Mouse (Mus musculus) hindbrain, embryonic 13.5 days (tissue): ENCODE data around the gene Aqp11. TPM values are rescaled to one million over a fixed set of nuclear protein-coding genes. Genes with fewer than 3 reads are reported as not detected.

Experiments used
- ATAC-seq: fragments of 200-750 bp; cut with Nextera tagmentation; 2 replicates; pipeline ENCODE4 v1.8.0; 2017; ENCODE audit warnings: moderate TSS enrichment; ENCODE audit not compliant: low FRiP score
- H3K27ac ChIP-seq: fragments of 300-500 bp; sonication (generic); 2 replicates; pipeline ENCODE4 v1.5.1; 2015; ENCODE audit warnings: inconsistent platforms, mild to moderate bottlenecking, moderate library complexity
- H3K27me3 ChIP-seq: fragments of 300-500 bp; sonication (generic); 2 replicates; pipeline ENCODE4 v1.6.1; 2015; ENCODE audit warnings: mild to moderate bottlenecking, inconsistent platforms
- H3K36me3 ChIP-seq: fragments of 300-500 bp; sonication (generic); 2 replicates; pipeline ENCODE4 v1.6.1; 2015; ENCODE audit warnings: mild to moderate bottlenecking, inconsistent platforms
- H3K4me1 ChIP-seq: fragments of 300-500 bp; sonication (generic); replicated peaks from 2 replicates; pipeline ENCODE4 v1.6.1; 2015; ENCODE audit warnings: inconsistent platforms
- H3K4me2 ChIP-seq: fragments of 300-500 bp; sonication (generic); 2 replicates; pipeline ENCODE4 v1.6.1; 2015; ENCODE audit warnings: inconsistent platforms, mild to moderate bottlenecking, moderate library complexity
- H3K4me3 ChIP-seq: fragments of 300-500 bp; sonication (generic); 2 replicates; pipeline ENCODE4 v1.5.1; 2015; ENCODE audit warnings: mild to moderate bottlenecking, inconsistent platforms
- H3K9ac ChIP-seq: fragments of 300-500 bp; sonication (generic); 2 replicates; pipeline ENCODE4 v1.6.1; 2015; ENCODE audit warnings: mild to moderate bottlenecking, inconsistent platforms
- H3K9me3 ChIP-seq: fragments of 300-500 bp; sonication (generic); 2 replicates; pipeline ENCODE4 v1.6.1; 2016; ENCODE audit warnings: inconsistent platforms
- WGBS: fragments of 180-500 bp; shearing (Covaris S2); methylation state at CpG from one replicate; pipeline ENCODE4 v1.1.7; 2015; 5-methylcytosine and 5-hydroxymethylcytosine counted together
- polyA plus RNA-seq: library from polyadenylated mRNA; unstranded; fragments of >200 nt; fragmentation: Nextera tagmentation; extraction: Ambion mirVana; gene quantifications from 2 replicates; pipeline ENCODE4 v1.2.1, GENCODE M21; 2015

Aqp11 gene
- polyA plus RNA-seq, 1 experiment from 2014 or later, result 15.1 TPM

- H3K27ac ChIP-seq, result no peak overlapping the region
- H3K9ac ChIP-seq, result no peak overlapping the region
- no peak overlapping the region for H3K4me3 ChIP-seq
- no peaks in the 10 kb centered on the region for H3K36me3 ChIP-seq
- WGBS, result 57% methylated on average over 10 of the region's 10 CpGs
- no peaks in the 10 kb centered on the region for H3K9me3 ChIP-seq
- peaks cover under 1% of the 10 kb centered on the region; the same call in 1 of the 2 replicates for H3K27me3 ChIP-seq
- no peak overlapping the region for H3K4me2 ChIP-seq
- H3K4me1 ChIP-seq, result peaks cover 14% of the 10 kb centered on the region
- ATAC-seq, result no peak
Measured at GRCm38 (mm10) chr7:97740948-97741347, 2.9 kb upstream of the Aqp11 start.

GRCm38 (mm10) chr7:97737256-97737637, 842 bp downstream of the Aqp11 start:
- Histone ChIP-seq H3K4me1 (peaks cover 24% of the 10 kb centered on the region), H3K9me3 (no peaks in the 10 kb centered on the region), H3K4me3 (peak overlapping the region; percentile 68), H3K27me3 (peaks cover 6% of the 10 kb centered on the region; the same call in 1 of the 2 replicates), H3K9ac (peak overlapping the region; percentile 79), H3K27ac (no peak overlapping the region), H3K4me2 (peak overlapping the region; percentile 95), H3K36me3 (no peaks in the 10 kb centered on the region)
- WGBS, result 6% methylated on average over 12 of the region's 12 CpGs
- ATAC-seq, result no peak

- no peak for ATAC-seq
- Histone ChIP-seq H3K4me3 (no peak overlapping the region), H3K4me1 (peaks cover 27% of the 10 kb centered on the region), H3K9ac (no peak overlapping the region), H3K27ac (no peak overlapping the region), H3K4me2 (peak overlapping the region; percentile 11), H3K27me3 (peaks cover 6% of the 10 kb centered on the region; the same call in 1 of the 2 replicates), H3K36me3 (no peaks in the 10 kb centered on the region), H3K9me3 (no peaks in the 10 kb centered on the region)
- 27% methylated on average over 4 of the region's 4 CpGs for WGBS
Measured at GRCm38 (mm10) chr7:97735886-97736420, 2.1 kb downstream of the Aqp11 start.

GRCm38 (mm10) chr7:97735021-97735420, 3.1 kb downstream of the Aqp11 start:
- Histone ChIP-seq H3K27ac (no peak overlapping the region), H3K9me3 (no peaks in the 10 kb centered on the region), H3K36me3 (no peaks in the 10 kb centered on the region), H3K4me1 (peaks cover 27% of the 10 kb centered on the region), H3K4me3 (no peak overlapping the region), H3K4me2 (no peak overlapping the region), H3K9ac (no peak overlapping the region), H3K27me3 (peaks cover 6% of the 10 kb centered on the region; the same call in 1 of the 2 replicates)
- ATAC-seq, result no peak
- WGBS, result 84% methylated on average over 8 of the region's 8 CpGs

- Histone ChIP-seq H3K27ac (no peak overlapping the region), H3K4me1 (peaks cover 37% of the 10 kb centered on the region), H3K36me3 (no peaks in the 10 kb centered on the region), H3K9me3 (no peaks in the 10 kb centered on the region), H3K27me3 (peaks cover 6% of the 10 kb centered on the region; the same call in 1 of the 2 replicates), H3K4me3 (no peak overlapping the region), H3K4me2 (no peak overlapping the region), H3K9ac (no peak overlapping the region)
- ATAC-seq, result no peak
- WGBS, result 92% methylated on average over 5 of the region's 5 CpGs
Measured at GRCm38 (mm10) chr7:97733606-97734005, 4.5 kb downstream of the Aqp11 start.

- H3K36me3 ChIP-seq, result peaks cover 13% of the 10 kb centered on the region
- H3K4me1 ChIP-seq, result peaks cover 25% of the 10 kb centered on the region
- H3K27me3 ChIP-seq, result 0 out of 2 replicates have a peak, but pooled peaks cover under 1% of the 10 kb centered on the region
- no peak overlapping the region for H3K4me2 ChIP-seq
- H3K9me3 ChIP-seq, result no peaks in the 10 kb centered on the region
- no peak for ATAC-seq
- no peak overlapping the region for H3K4me3 ChIP-seq
- H3K9ac ChIP-seq, result no peak overlapping the region
- H3K27ac ChIP-seq, result no peak overlapping the region
- 30% methylated on average over 3 of the region's 3 CpGs for WGBS
Measured at GRCm38 (mm10) chr7:97730427-97730826, 7.7 kb downstream of the Aqp11 start.

GRCm38 (mm10) chr7:97728666-97729614, 9.1 kb downstream of the Aqp11 start:
- Histone ChIP-seq H3K4me1 (peaks cover 19% of the 10 kb centered on the region), H3K27me3 (no peaks in the 10 kb centered on the region), H3K9ac (peak overlapping the region; percentile 35; the same call in 1 of the 2 replicates), H3K4me3 (no peak overlapping the region), H3K9me3 (no peaks in the 10 kb centered on the region), H3K27ac (0 out of 2 replicates have a peak overlapping the region, but pooled peaks have one; percentile 41), H3K36me3 (peaks cover 13% of the 10 kb centered on the region), H3K4me2 (no peak overlapping the region)
- 25% methylated on average over 14 of the region's 14 CpGs for WGBS
- peak; percentile 47; the same call in 1 of the 2 replicates for ATAC-seq

GRCm38 (mm10) chr7:97726778-97727177, 11.3 kb downstream of the Aqp11 start:
- no peaks in the 10 kb centered on the region for H3K27me3 ChIP-seq
- H3K9me3 ChIP-seq, result no peaks in the 10 kb centered on the region
- H3K4me2 ChIP-seq, result no peak overlapping the region
- no peak overlapping the region for H3K9ac ChIP-seq
- no peak overlapping the region for H3K4me3 ChIP-seq
- H3K36me3 ChIP-seq, result peaks cover 23% of the 10 kb centered on the region
- H3K4me1 ChIP-seq, result peaks cover 18% of the 10 kb centered on the region
- 77% methylated on average over 7 of the region's 7 CpGs for WGBS
- no peak for ATAC-seq
- H3K27ac ChIP-seq, result no peak overlapping the region

GRCm38 (mm10) chr7:97726080-97726479, 12.0 kb downstream of the Aqp11 start:
- H3K36me3 ChIP-seq, result peaks cover 24% of the 10 kb centered on the region
- no peak overlapping the region for H3K4me3 ChIP-seq
- peaks cover 16% of the 10 kb centered on the region for H3K4me1 ChIP-seq
- no peak overlapping the region for H3K4me2 ChIP-seq
- no peaks in the 10 kb centered on the region for H3K27me3 ChIP-seq
- H3K27ac ChIP-seq, result no peak overlapping the region
- ATAC-seq, result no peak
- H3K9ac ChIP-seq, result no peak overlapping the region
- no peaks in the 10 kb centered on the region for H3K9me3 ChIP-seq
- 87% methylated on average over 7 of the region's 7 CpGs for WGBS

GRCm38 (mm10) chr7:97725401-97725800, 12.7 kb downstream of the Aqp11 start:
- Histone ChIP-seq H3K4me1 (peaks cover 16% of the 10 kb centered on the region), H3K4me3 (no peak overlapping the region), H3K9ac (no peak overlapping the region), H3K27ac (no peak overlapping the region), H3K9me3 (no peaks in the 10 kb centered on the region), H3K27me3 (no peaks in the 10 kb centered on the region), H3K4me2 (no peak overlapping the region), H3K36me3 (peaks cover 31% of the 10 kb centered on the region)
- WGBS, result 98% methylated on average over 6 of the region's 6 CpGs
- ATAC-seq, result no peak

GRCm38 (mm10) chr7:97723646-97724538, 14.2 kb downstream of the Aqp11 start:
- peaks cover 9% of the 10 kb centered on the region for H3K4me1 ChIP-seq
- WGBS, result 90% methylated on average over 11 of the region's 11 CpGs
- H3K9ac ChIP-seq, result no peak overlapping the region
- no peak overlapping the region for H3K4me3 ChIP-seq
- no peaks in the 10 kb centered on the region for H3K27me3 ChIP-seq
- no peak for ATAC-seq
- H3K36me3 ChIP-seq, result peaks cover 44% of the 10 kb centered on the region
- H3K4me2 ChIP-seq, result no peak overlapping the region
- H3K27ac ChIP-seq, result no peak overlapping the region
- no peaks in the 10 kb centered on the region for H3K9me3 ChIP-seq
